Mouse (Mus musculus): ENCODE measurements around the gene Ddah1. TPM values are rescaled to one million over a fixed set of nuclear protein-coding genes. Genes with fewer than 3 reads are reported as not detected.

Gene Ddah1
- polyA plus RNA-seq, 1 experiment from 2014 or later, result 20.2 TPM

DNA sequence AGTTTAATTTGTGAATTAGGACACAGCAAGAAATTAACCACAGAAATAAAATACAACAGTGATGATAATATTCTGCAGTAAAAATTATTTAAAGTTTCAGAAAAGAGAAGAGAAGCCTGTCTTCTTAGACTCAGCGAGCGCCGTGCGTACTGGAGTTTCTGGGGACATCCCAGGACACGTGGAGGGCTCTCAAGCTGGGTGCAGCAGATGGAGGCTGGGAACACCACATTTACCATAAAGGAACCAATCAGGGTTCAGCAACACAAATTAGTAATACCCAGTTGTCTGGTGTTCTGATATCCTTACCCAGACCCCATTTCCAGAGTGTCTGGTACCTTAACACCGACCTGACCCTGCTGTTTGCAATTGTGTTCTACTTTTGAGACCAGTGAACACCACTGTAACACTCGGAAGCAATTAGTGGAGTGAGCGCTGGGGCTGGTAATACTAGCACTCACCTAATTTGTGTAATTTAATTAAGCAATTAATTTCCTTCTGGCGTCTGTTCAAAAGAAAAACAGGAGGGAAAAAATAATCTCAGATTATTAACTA is 14.9 kb upstream of the Ddah1 start:
- TF ChIP-seq EP300 (optimal IDR thresholded peaks at IDR 0.05) (no peak), CTCF (IDR thresholded peaks at IDR 0.05; ENCODE audit: low read depth) (no peak)
- Histone ChIP-seq H3K27me3 (ENCODE audit: control insufficient read depth, insufficient read depth, low read length) (no peaks in the 10 kb centered on the region), H3K9me3 (ENCODE audit: control insufficient read depth, low read length) (no peaks in the 10 kb centered on the region), H3K4me1 (replicated peaks; ENCODE audit: control insufficient read depth, insufficient read depth) (no peaks in the 10 kb centered on the region), H3K36me3 (ENCODE audit: control insufficient read depth, insufficient read depth, low read length) (no peaks in the 10 kb centered on the region), H3K4me2 (replicated peaks; ENCODE audit: low read depth) (no peak overlapping the region), H3K9ac (ENCODE audit: low read length) (no peak overlapping the region), H3K4me3 (ENCODE audit: low read depth, low read length) (no peak overlapping the region), H3K27ac (replicated peaks) (no peak overlapping the region)
- ATAC-seq (ENCODE audit: low FRiP score, low TSS enrichment) (no peak), DNase-seq (ENCODE audit: low spot score) (no peak)
- 85% methylated on average over 9 of the region's 9 CpGs for WGBS

- 86% methylated on average over 1 of the region's 1 CpGs for WGBS
- no peak for ATAC-seq (ENCODE audit: low FRiP score, low TSS enrichment)
- no peaks in the 10 kb centered on the region for H3K9me3 ChIP-seq (ENCODE audit: control insufficient read depth, low read length)
Measured at GRCm38 (mm10) chr3:145748626-145749025, 9.8 kb upstream of the Ddah1 start.

GRCm38 (mm10) chr3:145756457-145756856 is 2.0 kb upstream of the Ddah1 start:
- no peak overlapping the region for H3K4me3 ChIP-seq (ENCODE audit: low read depth, low read length)
- 79% methylated on average over 8 of the region's 8 CpGs for WGBS
- no peak overlapping the region for H3K9ac ChIP-seq (ENCODE audit: low read length)
- H3K9me3 ChIP-seq (ENCODE audit: control insufficient read depth, low read length), result no peaks in the 10 kb centered on the region
- H3K27me3 ChIP-seq (ENCODE audit: control insufficient read depth, insufficient read depth, low read length), result no peaks in the 10 kb centered on the region
- ATAC-seq (ENCODE audit: low FRiP score, low TSS enrichment) (no peak), DNase-seq (ENCODE audit: low spot score) (no peak)
- H3K36me3 ChIP-seq (ENCODE audit: control insufficient read depth, insufficient read depth, low read length), result no peaks in the 10 kb centered on the region
- H3K27ac ChIP-seq (replicated peaks), result no peak overlapping the region
- TF ChIP-seq CTCF (IDR thresholded peaks at IDR 0.05; ENCODE audit: low read depth), result no peak
- no peak for TF ChIP-seq EP300 (optimal IDR thresholded peaks at IDR 0.05)
- peaks cover 4% of the 10 kb centered on the region for H3K4me1 ChIP-seq (replicated peaks; ENCODE audit: control insufficient read depth, insufficient read depth)
- H3K4me2 ChIP-seq (replicated peaks; ENCODE audit: low read depth), result no peak overlapping the region

More at GRCm38 (mm10) chr3:145748626-145749025, 9.8 kb upstream of the Ddah1 start:
- Histone ChIP-seq H3K27me3 (ENCODE audit: control insufficient read depth, insufficient read depth, low read length) (no peaks in the 10 kb centered on the region), H3K4me2 (replicated peaks; ENCODE audit: low read depth) (no peak overlapping the region), H3K9ac (ENCODE audit: low read length) (no peak overlapping the region), H3K4me1 (replicated peaks; ENCODE audit: control insufficient read depth, insufficient read depth) (no peaks in the 10 kb centered on the region), H3K4me3 (ENCODE audit: low read depth, low read length) (no peak overlapping the region), H3K27ac (replicated peaks) (no peak overlapping the region), H3K36me3 (ENCODE audit: control insufficient read depth, insufficient read depth, low read length) (no peaks in the 10 kb centered on the region)
- TF ChIP-seq CTCF (IDR thresholded peaks at IDR 0.05; ENCODE audit: low read depth), result no peak
- TF ChIP-seq EP300 (optimal IDR thresholded peaks at IDR 0.05), result no peak
- DNase-seq (ENCODE audit: low spot score), result no peak

DNA sequence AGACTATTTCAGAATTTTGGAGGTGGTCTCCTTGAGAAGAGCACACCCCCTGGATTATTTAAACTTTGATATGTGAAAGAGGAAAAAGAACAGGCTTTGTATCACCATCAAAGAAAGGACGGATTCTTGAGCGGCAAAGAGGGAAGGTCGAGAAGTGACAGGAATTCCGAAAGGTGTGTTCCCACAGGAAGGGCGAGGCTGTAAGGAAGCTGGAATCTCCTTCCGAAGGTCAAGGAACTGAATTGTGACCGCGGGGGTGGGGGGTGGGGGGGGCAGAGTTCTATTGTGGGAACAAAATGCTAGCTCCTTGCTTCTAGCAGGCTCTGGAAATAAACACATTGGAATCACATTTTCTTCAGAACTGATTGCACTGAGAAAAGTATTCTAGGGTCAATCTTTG is 1.3 kb upstream of the Ddah1 start:
- H3K4me2 ChIP-seq (replicated peaks; ENCODE audit: low read depth), result no peak overlapping the region; the same call in 1 of the 2 replicates
- no peak for ATAC-seq (ENCODE audit: low FRiP score, low TSS enrichment)
- H3K9ac ChIP-seq (ENCODE audit: low read length), result no peak overlapping the region
- H3K4me1 ChIP-seq (replicated peaks; ENCODE audit: control insufficient read depth, insufficient read depth), result peaks cover 4% of the 10 kb centered on the region
- no peaks in the 10 kb centered on the region for H3K36me3 ChIP-seq (ENCODE audit: control insufficient read depth, insufficient read depth, low read length)
- no peaks in the 10 kb centered on the region for H3K27me3 ChIP-seq (ENCODE audit: control insufficient read depth, insufficient read depth, low read length)
- no peak overlapping the region for H3K27ac ChIP-seq (replicated peaks)
- no peak for DNase-seq (ENCODE audit: low spot score)
- H3K4me3 ChIP-seq (ENCODE audit: low read depth, low read length), result no peak overlapping the region
- TF ChIP-seq EP300 (optimal IDR thresholded peaks at IDR 0.05), result no peak
- TF ChIP-seq CTCF (IDR thresholded peaks at IDR 0.05; ENCODE audit: low read depth), result no peak
- 54% methylated on average over 8 of the region's 8 CpGs for WGBS
- H3K9me3 ChIP-seq (ENCODE audit: control insufficient read depth, low read length), result no peaks in the 10 kb centered on the region

DNA sequence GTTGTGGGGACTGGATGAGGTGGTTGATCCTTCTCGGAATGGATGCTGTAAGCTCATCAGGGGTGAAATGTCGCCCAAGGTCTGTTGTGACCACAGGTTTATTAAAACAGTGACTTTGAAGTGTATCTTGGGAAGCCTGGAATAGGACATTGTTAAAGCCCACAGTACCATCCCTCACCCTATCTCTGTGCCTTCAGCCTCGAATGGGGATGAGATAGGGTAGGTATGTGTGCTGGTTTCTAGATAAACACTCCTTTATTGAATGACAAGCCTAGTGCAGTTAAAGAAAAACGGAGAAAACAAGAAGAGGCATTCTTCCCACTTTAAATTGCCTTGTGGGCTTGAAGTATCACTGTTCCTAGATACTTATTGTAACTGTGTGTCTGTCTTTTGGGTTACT is 631 bp upstream of the Ddah1 start:
- H3K9ac ChIP-seq (ENCODE audit: low read length), result no peak overlapping the region
- H3K36me3 ChIP-seq (ENCODE audit: control insufficient read depth, insufficient read depth, low read length), result no peaks in the 10 kb centered on the region
- no peak for ATAC-seq (ENCODE audit: low FRiP score, low TSS enrichment)
- no peaks in the 10 kb centered on the region for H3K27me3 ChIP-seq (ENCODE audit: control insufficient read depth, insufficient read depth, low read length)
- no peaks in the 10 kb centered on the region for H3K9me3 ChIP-seq (ENCODE audit: control insufficient read depth, low read length)
- peaks cover 4% of the 10 kb centered on the region for H3K4me1 ChIP-seq (replicated peaks; ENCODE audit: control insufficient read depth, insufficient read depth)
- DNase-seq (ENCODE audit: low spot score), result no peak
- H3K4me3 ChIP-seq (ENCODE audit: low read depth, low read length), result no peak overlapping the region
- 45% methylated on average over 4 of the region's 4 CpGs for WGBS
- H3K4me2 ChIP-seq (replicated peaks; ENCODE audit: low read depth), result peak overlapping the region; percentile 89; the same call in 1 of the 2 replicates
- no peak overlapping the region for H3K27ac ChIP-seq (replicated peaks)
- TF ChIP-seq CTCF (IDR thresholded peaks at IDR 0.05; ENCODE audit: low read depth) (no peak), EP300 (optimal IDR thresholded peaks at IDR 0.05) (no peak)

DNA sequence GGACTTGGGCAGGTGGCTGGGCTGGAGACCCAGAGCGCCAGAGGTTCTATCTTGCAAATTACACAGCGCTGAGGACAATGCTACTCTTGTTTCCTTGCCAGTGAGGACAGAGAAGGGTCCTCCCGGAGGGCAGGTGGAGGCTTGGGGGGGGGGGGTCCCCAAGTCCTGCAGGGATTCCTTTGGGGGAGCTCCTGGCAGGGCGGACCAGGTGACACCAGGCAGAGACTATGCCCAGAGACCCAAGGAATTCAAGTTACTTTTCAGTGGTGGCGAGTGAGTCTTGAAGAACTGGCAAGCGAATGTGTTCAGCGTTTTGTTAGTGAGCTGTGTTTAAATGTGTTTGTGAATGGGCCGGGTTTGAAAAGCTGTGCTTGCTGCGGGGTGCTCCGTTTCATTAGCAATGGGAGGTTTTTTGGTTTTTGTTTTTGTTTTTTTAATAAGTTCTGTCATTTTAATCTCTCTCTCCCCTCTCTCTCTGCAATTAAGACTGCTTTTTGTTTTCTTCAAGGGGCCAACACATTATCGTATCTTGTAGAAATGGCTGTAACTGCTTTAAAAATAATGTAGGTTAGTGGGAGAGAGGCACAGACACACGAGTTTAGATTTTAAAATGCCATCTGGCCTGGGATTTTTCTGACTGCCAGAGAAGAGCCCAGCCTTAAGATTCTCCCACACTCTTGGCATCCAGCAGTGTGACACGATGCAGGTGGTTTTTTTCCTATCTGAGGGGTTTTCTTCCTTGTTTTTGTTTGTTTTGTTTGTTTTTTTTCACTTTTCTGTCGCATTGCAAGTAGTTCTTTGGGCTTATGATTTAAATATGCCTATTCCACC is 1.1 kb downstream of the Ddah1 start:
- Histone ChIP-seq H3K27me3 (ENCODE audit: control insufficient read depth, insufficient read depth, low read length) (no peaks in the 10 kb centered on the region), H3K9ac (ENCODE audit: low read length) (peak overlapping the region; percentile 70; the same call in 1 of the 2 replicates), H3K4me3 (ENCODE audit: low read depth, low read length) (peak overlapping the region; percentile 55), H3K27ac (replicated peaks) (no peak overlapping the region), H3K4me2 (replicated peaks; ENCODE audit: low read depth) (peak overlapping the region; percentile 89), H3K36me3 (ENCODE audit: control insufficient read depth, insufficient read depth, low read length) (no peaks in the 10 kb centered on the region), H3K4me1 (replicated peaks; ENCODE audit: control insufficient read depth, insufficient read depth) (peaks cover 4% of the 10 kb centered on the region), H3K9me3 (ENCODE audit: control insufficient read depth, low read length) (no peaks in the 10 kb centered on the region)
- DNase-seq (ENCODE audit: low spot score) (no peak), ATAC-seq (ENCODE audit: low FRiP score, low TSS enrichment) (no peak)
- 34% methylated on average over 14 of the region's 14 CpGs for WGBS
- TF ChIP-seq CTCF (IDR thresholded peaks at IDR 0.05; ENCODE audit: low read depth), result no peak
- no peak for TF ChIP-seq EP300 (optimal IDR thresholded peaks at IDR 0.05)
